Mouse (Mus musculus): ENCODE data around the gene Arl14. TPM values are rescaled to one million over a fixed set of nuclear protein-coding genes. Genes with fewer than 3 reads are reported as not detected.
A peak's percentile ranks its signal among the peaks of the same experiment; 100 is the strongest.

Arl14 gene
- not detected in 2 replicates for total RNA-seq (2015)
- not detected in 2 replicates for total RNA-seq (2017)

- ATAC-seq (replicated peaks; ENCODE audit: poor library complexity), result no peak
Observed at GRCm38 (mm10) chr3:69221806-69222501, at the start of gene Arl14. Gene Arl14, plus strand, starts transcription at chr3:69222419.

- ATAC-seq (replicated peaks; ENCODE audit: poor library complexity), result no peak
Observed at GRCm38 (mm10) chr3:69175229-69175628, 47.0 kb upstream of the Arl14 start.

- no peak for ATAC-seq (replicated peaks; ENCODE audit: poor library complexity)
Observed at GRCm38 (mm10) chr3:69177168-69177797, 44.9 kb upstream of the Arl14 start.

- ATAC-seq (replicated peaks; ENCODE audit: poor library complexity), result no peak
Observed at GRCm38 (mm10) chr3:69177914-69178313, 44.3 kb upstream of the Arl14 start.

GRCm38 (mm10) chr3:69178365-69179004 is 43.7 kb upstream of the Arl14 start:
- no peak for ATAC-seq (replicated peaks; ENCODE audit: poor library complexity)

GRCm38 (mm10) chr3:69181531-69181930 is 40.7 kb upstream of the Arl14 start:
- ATAC-seq (replicated peaks; ENCODE audit: poor library complexity), result no peak

- no peak for ATAC-seq (replicated peaks; ENCODE audit: poor library complexity)
Observed at GRCm38 (mm10) chr3:69182225-69182624, 40.0 kb upstream of the Arl14 start.

- 0 out of 2 replicates have a peak, but pooled peaks have one; percentile 26 for ATAC-seq (replicated peaks; ENCODE audit: poor library complexity)
Observed at GRCm38 (mm10) chr3:69185244-69185643, 37.0 kb upstream of the Arl14 start.

GRCm38 (mm10) chr3:69186031-69186430 is 36.2 kb upstream of the Arl14 start:
- ATAC-seq (replicated peaks; ENCODE audit: poor library complexity), result no peak

- ATAC-seq (replicated peaks; ENCODE audit: poor library complexity), result no peak
Observed at GRCm38 (mm10) chr3:69186643-69187042, 35.6 kb upstream of the Arl14 start.

GRCm38 (mm10) chr3:69192995-69193394 is 29.2 kb upstream of the Arl14 start:
- ATAC-seq (replicated peaks; ENCODE audit: poor library complexity), result no peak

GRCm38 (mm10) chr3:69194496-69194895 is 27.7 kb upstream of the Arl14 start:
- ATAC-seq (replicated peaks; ENCODE audit: poor library complexity), result no peak

GRCm38 (mm10) chr3:69195251-69195650 is 27.0 kb upstream of the Arl14 start:
- no peak for ATAC-seq (replicated peaks; ENCODE audit: poor library complexity)

GRCm38 (mm10) chr3:69198098-69198497 is 24.1 kb upstream of the Arl14 start:
- ATAC-seq (replicated peaks; ENCODE audit: poor library complexity), result no peak

- no peak for ATAC-seq (replicated peaks; ENCODE audit: poor library complexity)
Observed at GRCm38 (mm10) chr3:69200251-69200650, 22.0 kb upstream of the Arl14 start.

- no peak for ATAC-seq (replicated peaks; ENCODE audit: poor library complexity)
Observed at GRCm38 (mm10) chr3:69201206-69201605, 21.0 kb upstream of the Arl14 start.

- no peak for ATAC-seq (replicated peaks; ENCODE audit: poor library complexity)
Observed at GRCm38 (mm10) chr3:69202876-69203275, 19.3 kb upstream of the Arl14 start.

- ATAC-seq (replicated peaks; ENCODE audit: poor library complexity), result peak; percentile 52
Observed at GRCm38 (mm10) chr3:69205266-69206054, 16.8 kb upstream of the Arl14 start.

GRCm38 (mm10) chr3:69206193-69206893 is 15.9 kb upstream of the Arl14 start:
- peak; percentile 52 for ATAC-seq (replicated peaks; ENCODE audit: poor library complexity)

- peak; percentile 69 for ATAC-seq (replicated peaks; ENCODE audit: poor library complexity)
Observed at GRCm38 (mm10) chr3:69208441-69209309, 13.5 kb upstream of the Arl14 start.
